Mouse (Mus musculus) intestine, embryonic 14.5 days (tissue): ENCODE data around the gene Gm49510. TPM values are rescaled to one million over a fixed set of nuclear protein-coding genes. Genes with fewer than 3 reads are reported as not detected.

Experiments
- ATAC-seq: fragments of 200-750 bp; cut with Nextera tagmentation; replicated peaks from 2 replicates; pipeline ENCODE4 v1.8.0; 2017; ENCODE audit warnings: low read depth, moderate number of reproducible peaks, moderate TSS enrichment, moderate library complexity; ENCODE audit not compliant: low FRiP score, low TSS enrichment
- DNase-seq: peaks from one replicate; pipeline ENCODE4 v3.0.0-alpha.2; 2018; ENCODE audit warnings: low spot score
- H3K27ac ChIP-seq: fragments of 300-500 bp; sonication (generic); 2 replicates; pipeline ENCODE4 v1.5.1; 2014; ENCODE audit warnings: low read depth, mild to moderate bottlenecking, control low read depth
- H3K27me3 ChIP-seq: fragments of 300-500 bp; sonication (generic); replicated peaks from 2 replicates; pipeline ENCODE4 v1.6.1; 2014; ENCODE audit warnings: low read length, control low read depth; ENCODE audit not compliant: control insufficient read depth, insufficient read depth
- H3K36me3 ChIP-seq: fragments of 300-500 bp; sonication (generic); 2 replicates; pipeline ENCODE4 v1.6.1; 2014; ENCODE audit warnings: low read length, control low read depth; ENCODE audit not compliant: control insufficient read depth, insufficient read depth
- H3K4me1 ChIP-seq: fragments of 300-500 bp; sonication (generic); replicated peaks from 2 replicates; pipeline ENCODE4 v1.6.1; 2014; ENCODE audit warnings: low read length, control low read depth, mixed read lengths; ENCODE audit not compliant: control insufficient read depth, insufficient read depth
- H3K4me2 ChIP-seq: fragments of 300-500 bp; sonication (generic); 2 replicates; pipeline ENCODE4 v1.6.1; 2014; ENCODE audit warnings: low read length
- H3K4me3 ChIP-seq: fragments of 300-500 bp; sonication (generic); 2 replicates; pipeline ENCODE4 v1.5.1; 2014; ENCODE audit warnings: low read depth, low read length, control low read depth, mixed read lengths
- H3K9ac ChIP-seq: fragments of 300-500 bp; sonication (generic); 2 replicates; pipeline ENCODE4 v1.6.1; 2014; ENCODE audit warnings: mild to moderate bottlenecking, low read length
- H3K9me3 ChIP-seq: fragments of 300-500 bp; sonication (generic); 2 replicates; pipeline ENCODE4 v1.6.1; 2016; ENCODE audit warnings: low read length, control low read depth; ENCODE audit not compliant: control insufficient read depth
- WGBS: fragments of 180-500 bp; shearing (Covaris S2); extraction: QIAGEN DNeasy Blood & Tissue Kit; methylation state at CpG from one replicate; pipeline ENCODE4 v1.1.7; 2014; 5-methylcytosine and 5-hydroxymethylcytosine counted together
- polyA plus RNA-seq: library from polyadenylated mRNA; unstranded; fragments of >200 nt; fragmentation: Nextera tagmentation; extraction: Ambion mirVana; gene quantifications from 2 replicates; pipeline ENCODE4 v1.2.1, GENCODE M21; 2014

Gene Gm49510
- 0.62 and 0.86 TPM in 2 replicates for polyA plus RNA-seq

DNA sequence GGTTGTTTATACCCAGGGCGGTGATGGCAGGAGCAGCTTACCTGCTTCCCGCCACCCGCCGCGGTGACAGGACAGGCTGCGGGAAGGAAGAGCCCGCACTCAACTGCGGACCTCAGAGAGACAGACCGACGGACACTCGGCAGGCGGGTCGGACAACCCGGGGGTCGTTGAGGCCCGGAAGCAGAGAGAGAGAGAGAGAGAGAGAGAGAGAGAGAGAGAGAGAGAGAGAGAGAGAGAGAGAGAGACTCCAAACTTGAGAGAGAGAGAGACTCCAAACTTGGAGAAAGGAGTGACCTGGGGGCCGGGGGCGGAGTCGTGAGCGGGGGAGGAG is at the start of gene Gm49510:
TSS of gene Gm49510 (plus strand) at position 259 of the 331 bp plus-strand sequence.
- H3K27ac ChIP-seq, result peak within 1 kb of the TSS; percentile 47
- WGBS, result 1% methylated on average over 20 of the region's 20 CpGs
- H3K4me1 ChIP-seq, result peaks cover 34% of the 10 kb centered on the region
- H3K9me3 ChIP-seq, result no peaks in the 10 kb centered on the region
- DNase-seq (peak; percentile 68), ATAC-seq (no peak)
- peak within 1 kb of the TSS; percentile 78 for H3K4me3 ChIP-seq
- peak within 1 kb of the TSS; percentile 71 for H3K4me2 ChIP-seq
- peak within 1 kb of the TSS; percentile 70 for H3K9ac ChIP-seq
- H3K36me3 ChIP-seq, result peaks cover 22% of the 10 kb centered on the region
- no peaks in the 10 kb centered on the region for H3K27me3 ChIP-seq

DNA sequence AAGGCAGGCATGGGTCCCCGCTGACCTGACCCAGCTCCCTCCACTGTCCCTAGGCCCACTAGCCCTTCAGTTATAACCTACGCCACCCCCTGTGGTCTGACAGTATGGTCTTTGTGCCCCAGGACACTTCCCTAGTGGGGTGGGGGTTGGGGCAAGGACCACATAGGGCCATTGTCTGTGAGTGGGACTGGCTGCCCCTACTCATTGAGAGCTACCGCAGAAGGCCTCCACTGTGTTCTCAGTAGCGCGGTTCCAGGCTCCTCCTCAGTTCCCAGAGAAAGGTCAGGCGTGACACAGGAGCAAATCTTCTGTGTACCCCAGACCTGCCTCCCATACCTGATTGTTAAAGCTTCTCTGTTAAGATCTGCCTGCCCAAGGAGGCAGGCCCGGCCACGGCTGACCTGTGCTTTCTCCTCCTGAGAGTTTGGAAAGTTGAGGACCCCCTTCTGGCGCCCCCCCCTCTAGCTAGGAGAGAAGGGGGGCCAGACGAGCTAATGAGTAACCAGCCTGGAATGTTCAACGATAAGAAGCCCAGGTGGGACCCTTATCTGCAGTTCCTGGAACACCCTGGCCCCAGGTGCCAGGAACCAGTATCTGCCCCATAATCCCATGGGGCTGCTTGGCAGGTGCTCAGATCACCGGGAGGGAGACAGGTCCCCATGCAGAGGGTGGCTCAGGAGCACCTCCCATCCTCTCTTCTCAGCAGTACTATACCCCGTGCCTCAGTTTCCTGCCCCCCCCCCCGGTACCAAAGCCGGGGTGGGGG is 49.2 kb upstream of the Gm49510 start:
- Histone ChIP-seq H3K4me2 (no peak overlapping the region), H3K4me3 (no peak overlapping the region), H3K27me3 (no peaks in the 10 kb centered on the region), H3K4me1 (peaks cover 15% of the 10 kb centered on the region), H3K9ac (no peak overlapping the region), H3K9me3 (no peaks in the 10 kb centered on the region), H3K36me3 (peaks cover 21% of the 10 kb centered on the region), H3K27ac (peak overlapping the region; percentile 34)
- WGBS, result 46% methylated on average over 14 of the region's 15 CpGs
- DNase-seq, result no peak
- ATAC-seq, result peak; percentile 45

DNA sequence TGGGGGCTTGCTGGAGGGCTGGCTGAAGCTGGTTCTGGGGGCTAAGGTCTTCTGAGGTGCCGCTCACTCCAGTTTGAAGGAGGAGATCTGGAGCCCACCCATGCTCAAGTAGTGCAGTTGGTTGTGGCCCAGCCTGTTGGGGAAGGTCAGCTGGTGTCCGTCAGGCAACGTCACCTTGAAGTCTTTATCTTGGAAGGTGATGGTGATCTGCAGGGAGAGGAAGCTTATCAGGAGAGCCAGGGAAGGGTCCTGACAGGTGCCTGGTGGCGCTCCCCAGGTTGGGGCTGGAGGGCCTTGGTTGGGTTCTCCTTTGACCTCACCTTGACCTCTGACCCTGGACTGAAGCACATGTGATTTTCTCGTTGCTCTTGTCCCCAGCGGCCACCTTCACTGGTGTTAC is 48.5 kb upstream of the Gm49510 start:
- no peak overlapping the region for H3K4me3 ChIP-seq
- WGBS, result 61% methylated on average over 6 of the region's 6 CpGs
- DNase-seq (no peak), ATAC-seq (no peak)
- no peak overlapping the region for H3K4me2 ChIP-seq
- H3K27me3 ChIP-seq, result no peaks in the 10 kb centered on the region
- peak overlapping the region; percentile 34; the same call in 1 of the 2 replicates for H3K27ac ChIP-seq
- no peaks in the 10 kb centered on the region for H3K9me3 ChIP-seq
- no peak overlapping the region for H3K9ac ChIP-seq
- H3K4me1 ChIP-seq, result peaks cover 12% of the 10 kb centered on the region
- H3K36me3 ChIP-seq, result peaks cover 21% of the 10 kb centered on the region

DNA sequence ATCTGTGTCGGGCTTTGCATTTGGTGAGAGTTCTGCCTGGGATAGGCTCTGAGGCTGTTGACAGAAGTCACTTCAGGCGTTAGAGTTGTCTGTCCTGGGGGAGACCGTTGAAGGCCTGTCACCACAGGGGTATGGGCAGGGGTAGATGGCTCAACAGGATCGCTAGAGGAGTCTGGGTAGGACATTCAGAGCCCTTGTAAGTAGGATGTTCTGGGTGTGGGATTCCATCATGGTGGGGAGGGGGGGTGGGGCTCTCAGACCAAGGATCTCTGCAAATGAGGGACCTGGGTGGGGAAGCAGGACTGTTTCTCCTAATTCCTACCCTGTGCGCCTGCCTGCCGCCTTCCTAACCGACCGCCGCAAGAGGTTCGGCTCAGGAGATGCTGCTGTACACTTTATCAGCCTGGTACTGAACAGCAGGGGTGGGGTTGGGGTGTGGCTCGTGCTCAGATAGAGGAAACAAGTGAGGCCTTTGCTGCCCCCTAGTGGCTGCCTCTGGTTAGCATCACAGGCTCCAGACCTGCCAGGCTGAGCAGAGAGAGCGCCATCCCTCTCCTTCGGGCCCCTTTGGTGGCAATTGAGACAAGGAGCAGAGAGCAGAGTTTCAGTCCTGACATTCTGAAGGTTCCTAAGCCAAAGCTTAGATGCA is 47.8 kb upstream of the Gm49510 start:
- peak; percentile 99 for DNase-seq
- Histone ChIP-seq H3K27me3 (no peaks in the 10 kb centered on the region), H3K9me3 (no peaks in the 10 kb centered on the region), H3K4me3 (no peak overlapping the region), H3K4me2 (0 out of 2 replicates have a peak overlapping the region, but pooled peaks have one; percentile 10), H3K4me1 (peaks cover 12% of the 10 kb centered on the region), H3K36me3 (peaks cover 21% of the 10 kb centered on the region), H3K9ac (no peak overlapping the region), H3K27ac (peak overlapping the region; percentile 34; the same call in 1 of the 2 replicates)
- ATAC-seq, result peak; percentile 41
- 11% methylated on average over 13 of the region's 13 CpGs for WGBS

- H3K9ac ChIP-seq, result no peak within 1 kb of the TSS
- WGBS, result 52% methylated on average over 8 of the region's 8 CpGs
- no peaks in the 10 kb centered on the region for H3K9me3 ChIP-seq
- H3K27me3 ChIP-seq, result no peaks in the 10 kb centered on the region
- H3K4me2 ChIP-seq, result peak within 1 kb of the TSS; percentile 42
- no peak within 1 kb of the TSS for H3K27ac ChIP-seq
- H3K4me1 ChIP-seq, result peaks cover 12% of the 10 kb centered on the region
- 0 out of 2 replicates have a peak, but pooled peaks have one; percentile 8 for ATAC-seq
- no peak for DNase-seq
- no peaks in the 10 kb centered on the region for H3K36me3 ChIP-seq
- peak within 1 kb of the TSS; percentile 14; the same call in 1 of the 2 replicates for H3K4me3 ChIP-seq
Measured at GRCm38 (mm10) chr15:78855303-78855965, 44.0 kb upstream of the Gm49510 start, which contains the start of gene Lgals2. Gene Lgals2 (minus strand): TSS chr15:78855529.

DNA sequence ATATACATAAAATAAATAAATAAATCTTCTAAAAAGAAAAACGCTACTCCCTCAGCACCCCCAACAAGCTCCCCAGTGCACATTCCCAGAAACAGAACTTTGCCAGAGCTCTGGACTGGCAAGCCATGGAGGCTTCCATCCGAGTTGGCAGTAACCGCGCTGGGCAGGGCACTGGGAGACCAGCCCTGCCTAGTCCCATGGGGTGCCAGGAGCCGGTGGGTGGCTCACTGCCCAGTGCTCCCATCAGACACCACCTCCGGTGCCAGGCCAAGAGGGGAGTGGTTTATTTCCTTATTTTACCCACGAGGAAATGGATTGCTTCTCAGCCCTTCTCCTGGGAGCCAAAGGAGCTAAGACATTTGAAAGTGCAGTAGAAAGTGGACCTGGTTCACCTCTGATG is 42.5 kb upstream of the Gm49510 start:
- Histone ChIP-seq H3K27ac (no peak overlapping the region), H3K9ac (no peak overlapping the region), H3K36me3 (no peaks in the 10 kb centered on the region), H3K27me3 (no peaks in the 10 kb centered on the region), H3K9me3 (no peaks in the 10 kb centered on the region), H3K4me3 (no peak overlapping the region), H3K4me2 (no peak overlapping the region), H3K4me1 (no peaks in the 10 kb centered on the region; the same call in 1 of the 2 replicates)
- DNase-seq (no peak), ATAC-seq (no peak)
- WGBS, result 74% methylated on average over 7 of the region's 7 CpGs

DNA sequence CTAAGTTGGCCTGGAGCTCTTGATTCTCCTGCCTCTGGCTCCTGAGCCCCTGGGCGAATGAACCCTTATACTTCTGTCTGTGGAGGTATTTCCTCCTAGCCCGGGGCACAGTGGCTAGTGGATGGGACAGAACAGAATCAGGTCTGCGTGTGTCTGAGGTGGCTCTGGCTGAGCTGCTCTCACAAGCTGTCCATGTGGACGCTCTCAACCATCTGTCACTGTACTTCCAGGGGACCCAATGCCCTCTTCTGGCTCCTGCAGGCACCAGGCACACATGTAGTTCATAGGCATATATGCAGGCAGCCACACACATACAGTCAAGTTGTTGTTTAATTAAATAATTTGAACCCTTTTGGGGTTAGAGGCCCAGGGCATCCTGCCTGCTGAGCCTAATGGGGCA is 40.2 kb upstream of the Gm49510 start:
- Histone ChIP-seq H3K9me3 (no peaks in the 10 kb centered on the region), H3K4me1 (no peaks in the 10 kb centered on the region; the same call in 1 of the 2 replicates), H3K27ac (no peak overlapping the region; the same call in 1 of the 2 replicates), H3K36me3 (no peaks in the 10 kb centered on the region), H3K9ac (no peak overlapping the region), H3K27me3 (no peaks in the 10 kb centered on the region), H3K4me3 (no peak overlapping the region), H3K4me2 (no peak overlapping the region)
- 60% methylated on average over 4 of the region's 4 CpGs for WGBS
- no peak for DNase-seq
- no peak for ATAC-seq

DNA sequence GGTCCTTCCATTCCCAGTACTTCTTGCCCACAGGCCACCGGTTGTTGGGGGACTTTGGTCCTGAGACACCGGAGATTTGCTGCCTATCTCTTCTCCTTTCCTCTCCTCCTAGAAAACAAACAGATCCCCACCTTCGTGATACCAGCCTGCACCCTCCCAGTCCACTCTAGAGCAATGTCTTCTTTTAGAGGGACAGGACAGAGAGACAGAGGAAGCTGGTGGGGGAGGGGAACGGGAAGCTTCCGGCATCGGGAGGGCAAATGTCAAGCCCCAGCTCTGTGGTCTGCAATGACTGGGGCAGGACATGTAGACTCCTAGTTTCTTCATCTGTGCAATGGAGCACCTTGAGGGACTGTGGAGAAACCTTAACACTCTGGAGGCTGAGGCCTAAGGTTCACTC is 39.8 kb upstream of the Gm49510 start:
- H3K4me2 ChIP-seq, result no peak overlapping the region
- 53% methylated on average over 6 of the region's 6 CpGs for WGBS
- H3K9ac ChIP-seq, result no peak overlapping the region
- H3K27me3 ChIP-seq, result no peaks in the 10 kb centered on the region
- H3K4me3 ChIP-seq, result no peak overlapping the region
- H3K9me3 ChIP-seq, result no peaks in the 10 kb centered on the region
- no peaks in the 10 kb centered on the region; the same call in 1 of the 2 replicates for H3K4me1 ChIP-seq
- DNase-seq (no peak), ATAC-seq (no peak)
- 0 out of 2 replicates have a peak overlapping the region, but pooled peaks have one; percentile 7 for H3K27ac ChIP-seq
- no peaks in the 10 kb centered on the region for H3K36me3 ChIP-seq
